Mouse (Mus musculus) layer of hippocampus, adult 18-20 months (tissue): Measurements from ENCODE around the gene Slc38a3. TPM values are rescaled to one million over a fixed set of nuclear protein-coding genes. Genes with fewer than 3 reads are reported as not detected.

Experiments used
- DNase-seq, 2 experiments: peaks; one replicate each; pipeline ENCODE4 v3.0.0; 2022; ENCODE audit warnings: low spot score in 2 of 2
- total RNA-seq, 2 experiments: library from RNA; stranded (reverse); gene quantifications; 2 replicates each; pipeline ENCODE4 v1.2.3; 2021

The Slc38a3 gene
- total RNA-seq, 2 experiments from 2014 or later = 57.8 to 62.6 TPM

- DNase-seq = no peak
These were observed 32.3 kb downstream of the Slc38a3 start for GRCm38 (mm10) chr9:107637070-107637469.

DNA sequence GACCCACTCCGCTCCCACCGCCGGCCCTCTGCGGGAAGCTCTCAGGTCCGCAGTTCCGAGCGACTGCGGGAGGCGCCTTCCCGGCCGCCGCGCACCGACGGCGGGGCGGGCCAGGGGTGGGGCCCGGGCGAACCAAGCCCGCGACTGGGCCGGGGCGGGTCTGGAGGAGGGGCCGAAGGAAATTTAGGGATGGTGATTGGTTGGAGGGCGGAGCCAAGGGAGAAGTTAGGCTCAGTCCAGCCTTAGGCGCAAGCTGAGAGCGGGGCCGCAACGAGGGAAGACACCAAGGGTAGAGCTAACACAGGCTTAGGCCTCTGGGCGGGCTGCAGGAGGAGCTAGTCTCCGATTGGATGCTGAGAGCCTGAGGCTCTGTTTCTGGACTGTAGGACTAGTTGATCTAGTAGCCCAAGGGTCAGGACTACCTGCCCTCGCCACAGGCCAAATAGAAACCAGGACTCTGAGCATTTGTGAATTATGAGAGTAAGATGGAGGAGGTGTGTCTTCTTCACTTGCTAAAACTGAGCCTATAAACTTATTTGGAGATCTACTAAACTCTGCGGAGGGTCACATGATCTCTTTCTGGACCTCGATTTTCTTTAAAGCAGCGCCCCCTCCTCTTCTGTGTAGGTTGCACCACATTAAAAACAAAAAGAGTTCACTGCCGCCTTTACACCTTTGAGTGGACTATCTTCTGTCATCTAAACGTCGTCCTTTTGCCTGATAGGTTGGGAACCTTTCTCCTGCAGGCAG lies 33.9 kb downstream of the Slc38a3 start, which contains the start of gene Gnai2:
Gnai2 (minus strand) TSS at position 89 of the 750 bp plus-strand sequence.
- peak; percentile 93 to 95 for DNase-seq

DNA sequence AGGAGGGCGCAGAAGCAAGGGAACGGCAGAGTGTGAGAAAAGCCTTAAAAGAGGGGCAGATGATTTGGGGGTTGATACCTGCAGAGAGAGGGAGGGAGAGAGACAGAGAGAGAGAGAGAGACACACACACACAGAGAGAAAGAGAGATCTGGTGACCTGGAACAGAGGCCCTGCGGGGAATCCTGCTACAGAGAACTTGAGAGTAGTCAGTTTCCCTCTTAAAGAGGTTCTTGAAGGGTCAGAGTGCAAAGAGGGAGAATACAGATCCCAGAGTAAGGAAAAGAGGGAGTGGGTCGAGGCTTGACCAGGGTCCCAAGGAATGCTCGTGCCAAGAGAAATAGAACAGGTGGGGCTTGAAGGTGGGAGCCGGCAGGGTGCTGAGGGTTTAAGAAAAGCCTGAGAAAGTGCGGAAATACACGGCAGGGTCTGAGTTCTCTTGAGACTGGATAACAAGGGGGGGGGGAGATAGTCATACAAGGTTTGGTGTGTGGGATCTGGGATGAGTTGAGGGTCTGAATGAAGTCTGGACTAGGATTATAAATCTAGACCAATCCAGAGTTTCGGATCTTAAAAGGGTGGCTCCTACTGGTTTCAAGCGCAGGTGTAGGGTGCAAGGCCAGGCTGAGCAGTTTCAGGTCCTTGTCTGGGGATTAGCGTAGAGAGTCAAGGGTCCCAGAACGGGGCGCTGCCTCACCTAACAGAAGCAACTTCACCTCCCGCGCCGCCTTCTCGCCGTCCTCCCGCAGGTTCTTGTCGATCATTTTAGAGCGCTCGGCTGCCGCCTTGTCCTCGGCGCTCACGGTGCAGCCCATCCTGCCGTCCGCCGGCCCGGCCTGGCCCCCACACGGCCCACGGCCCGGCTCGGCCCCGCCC lies 34.7 kb downstream of the Slc38a3 start:
- no peak for DNase-seq

DNA sequence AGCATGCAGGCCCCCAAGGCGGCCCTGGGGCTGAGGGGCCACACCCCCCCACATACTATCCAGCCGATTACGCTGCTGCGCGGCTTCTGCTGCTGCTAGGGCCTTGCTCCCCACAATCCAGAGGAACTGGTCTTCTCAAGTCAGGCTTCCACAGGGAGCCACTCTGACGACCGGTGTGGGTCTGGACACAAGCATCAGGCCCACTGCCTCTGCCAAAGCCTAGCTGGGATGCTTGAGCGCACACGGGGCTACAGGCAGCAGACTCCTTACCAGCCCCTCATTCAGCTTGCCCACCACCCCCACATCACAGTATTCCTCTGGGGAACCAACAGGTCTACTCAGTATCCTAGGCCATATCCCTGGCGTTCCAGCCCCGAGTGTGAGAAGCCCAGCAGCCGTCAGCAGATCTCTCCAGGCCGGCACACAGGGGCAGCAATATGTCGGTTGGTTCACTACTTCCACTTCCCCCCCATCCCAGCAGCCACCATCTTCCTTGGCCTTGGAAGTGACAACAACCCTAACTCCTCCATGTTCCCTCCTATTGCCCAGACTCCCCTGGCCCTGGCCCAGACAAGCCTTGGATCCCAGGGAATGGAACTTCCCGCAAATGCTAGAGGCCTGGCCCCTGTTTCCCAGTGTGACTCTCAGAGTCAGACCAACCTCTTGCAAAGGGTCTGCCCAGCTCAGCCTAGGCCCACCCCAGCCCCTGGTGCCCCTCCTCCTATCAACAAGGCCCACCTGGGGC lies 35.5 kb downstream of the Slc38a3 start:
- no peak for DNase-seq

DNA sequence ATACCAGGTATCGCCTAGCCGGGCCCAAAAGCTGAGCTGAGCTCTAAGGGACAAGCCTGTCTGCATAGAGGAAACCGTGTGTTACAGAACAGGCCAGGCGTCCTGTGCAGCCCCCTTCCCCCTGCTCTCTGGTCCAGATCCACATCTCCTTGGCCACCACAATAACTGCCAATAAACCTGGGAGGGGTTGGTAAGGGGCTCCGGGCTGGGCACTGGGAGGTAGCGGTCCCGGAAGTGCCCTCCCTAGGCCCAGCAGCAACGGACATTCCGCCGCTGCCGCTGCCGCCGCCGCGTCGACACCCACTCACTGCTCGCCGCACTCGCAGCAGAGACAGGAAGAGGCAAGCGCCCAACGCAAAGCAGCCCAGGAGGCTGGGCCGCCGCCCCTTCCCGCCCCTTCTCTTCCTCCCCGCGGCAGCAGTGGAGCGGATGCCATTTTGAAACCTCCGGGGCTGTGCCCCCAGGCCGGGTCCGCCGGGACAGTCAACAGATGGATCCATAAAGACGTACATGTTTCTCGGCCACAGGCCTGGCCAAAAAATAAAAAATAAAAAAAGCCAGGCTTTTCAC lies 36.2 kb downstream of the Slc38a3 start:
- peak; percentile 76 to 80 for DNase-seq

- DNase-seq = no peak
These were observed 36.9 kb downstream of the Slc38a3 start for GRCm38 (mm10) chr9:107632478-107632877.

- DNase-seq = no peak
These were observed 37.5 kb downstream of the Slc38a3 start for GRCm38 (mm10) chr9:107631861-107632260.

GRCm38 (mm10) chr9:107631311-107631826 lies 38.0 kb downstream of the Slc38a3 start:
- no peak for DNase-seq

- DNase-seq = peak in 1 of 2 experiments; percentile 51
These were observed 38.8 kb downstream of the Slc38a3 start for GRCm38 (mm10) chr9:107630576-107630975.

DNA sequence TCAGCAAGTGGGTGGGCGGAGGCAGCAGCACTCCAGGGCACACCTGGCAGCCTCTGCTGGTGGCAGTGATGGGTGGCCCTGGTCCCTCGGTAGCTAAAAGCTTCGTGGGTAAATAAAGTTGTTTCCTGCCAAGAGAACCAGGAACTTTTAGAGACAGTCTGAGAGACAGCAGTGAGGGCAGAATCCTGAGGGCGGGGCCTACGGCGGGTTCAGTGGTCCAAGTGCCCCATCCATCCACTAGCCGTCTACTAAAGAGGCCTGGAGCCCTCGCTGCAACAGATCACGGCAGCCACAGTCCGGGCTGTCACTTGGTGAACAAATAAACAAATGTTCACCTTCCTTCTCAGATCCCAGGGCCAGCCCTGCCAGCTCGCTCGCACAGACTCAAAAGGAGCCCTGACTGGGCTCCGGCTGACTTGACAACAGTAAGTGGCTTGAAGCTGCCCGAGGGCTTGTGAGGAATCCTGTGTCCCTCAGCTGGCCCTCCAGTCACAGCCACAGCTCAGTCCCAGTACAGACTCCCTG lies 39.4 kb downstream of the Slc38a3 start:
- DNase-seq = no peak

GRCm38 (mm10) chr9:107629411-107629730 lies 40.0 kb downstream of the Slc38a3 start:
- DNase-seq = no peak

- no peak for DNase-seq
These were observed 40.5 kb downstream of the Slc38a3 start for GRCm38 (mm10) chr9:107628721-107629410.

GRCm38 (mm10) chr9:107627387-107628255 lies 41.7 kb downstream of the Slc38a3 start:
- no peak for DNase-seq

- DNase-seq = peak; percentile 61 to 83
These were observed 42.5 kb downstream of the Slc38a3 start for GRCm38 (mm10) chr9:107626844-107627277.

DNA sequence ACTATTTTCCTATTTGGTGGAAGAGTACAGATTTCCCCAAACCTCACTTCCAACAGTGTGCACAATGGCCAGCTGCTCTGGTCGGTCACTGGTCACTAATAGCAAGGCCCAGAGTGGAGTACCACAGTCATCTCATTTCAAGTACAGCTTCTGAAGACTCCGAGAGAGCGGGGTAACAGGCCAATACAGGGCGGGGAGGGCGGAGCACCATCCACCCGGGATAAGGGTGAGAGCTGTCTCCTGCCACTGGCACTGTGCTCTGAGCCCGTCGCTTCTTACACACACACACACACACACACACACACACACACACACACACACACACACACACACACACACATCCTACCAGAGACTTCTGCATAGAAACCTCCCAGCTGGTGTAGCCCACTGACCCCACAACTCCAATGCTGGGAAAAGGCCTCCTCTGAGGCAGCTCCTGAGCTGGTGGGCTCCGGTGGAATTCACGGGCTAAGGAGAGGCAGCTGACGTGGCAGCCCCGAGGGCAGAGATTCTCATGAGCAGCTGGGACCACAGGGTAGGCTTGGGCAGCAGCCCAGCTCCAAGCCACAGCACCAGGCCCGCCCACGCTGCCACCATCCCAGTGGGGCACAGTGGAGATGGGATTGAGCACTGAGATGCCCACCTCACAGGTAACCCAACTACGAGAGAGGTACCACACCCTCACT lies 43.0 kb downstream of the Slc38a3 start:
- DNase-seq = no peak

DNA sequence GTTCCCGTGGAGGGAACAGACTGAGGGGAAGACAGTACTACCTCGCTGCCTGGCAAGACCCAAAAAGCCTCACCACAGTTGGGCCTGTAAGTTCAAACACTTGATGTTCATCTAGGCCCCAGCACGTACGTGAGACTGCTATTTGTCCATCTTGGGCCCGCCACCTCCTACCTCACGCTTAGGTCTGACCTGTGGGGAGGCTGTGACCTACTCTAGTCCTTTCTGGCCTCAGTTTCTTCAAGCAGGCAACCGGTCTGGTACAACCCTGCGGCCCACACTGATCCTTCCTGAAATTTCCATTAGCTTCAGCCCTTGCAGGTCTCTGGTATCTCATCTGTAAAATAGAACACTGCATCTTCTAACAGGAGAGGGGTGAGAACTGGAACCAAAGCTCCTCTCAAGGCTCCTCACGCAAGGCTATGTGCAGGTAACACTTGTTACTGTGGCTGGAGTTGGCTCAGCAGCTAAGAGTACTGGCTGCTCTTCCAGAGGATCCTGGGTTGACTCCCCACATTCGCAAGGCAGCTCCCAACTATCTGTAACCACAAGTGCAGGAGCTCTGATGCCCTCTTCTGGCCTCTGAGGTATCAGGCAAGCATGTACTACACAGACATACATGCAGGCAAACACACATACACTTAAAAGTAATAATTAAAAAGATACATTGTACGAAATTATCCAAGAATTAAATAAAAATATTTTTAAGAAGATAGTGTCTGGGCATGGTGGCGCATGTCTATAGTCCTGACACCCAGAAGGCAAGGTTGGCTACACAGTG lies 43.8 kb downstream of the Slc38a3 start:
- no peak for DNase-seq

- no peak for DNase-seq
These were observed 44.4 kb downstream of the Slc38a3 start for GRCm38 (mm10) chr9:107624951-107625350.

- no peak for DNase-seq
These were observed 44.8 kb downstream of the Slc38a3 start for GRCm38 (mm10) chr9:107624539-107624938.
